Mouse (Mus musculus) E14TG2a.4 (cell line): ENCODE measurements around the gene Thbs2.

Experiments
- CTCF ChIP-seq: conservative IDR thresholded peaks from 2 replicates; pipeline ENCODE4 v1.5.1; 2014; ENCODE audit warnings: low read length
- POU5F1 ChIP-seq: IDR thresholded peaks from 2 replicates; pipeline ENCODE4 v1.6.1; 2014; ENCODE audit warnings: low read length, borderline replicate concordance

GRCm38 (mm10) chr17:14658123-14658522 lies 35.9 kb downstream of the Thbs2 start:
- TF ChIP-seq CTCF (no peak), POU5F1 (no peak)
